Mouse (Mus musculus): Measurements from ENCODE around the gene Car9. TPM values are rescaled to one million over a fixed set of nuclear protein-coding genes. Genes with fewer than 3 reads are reported as not detected.

Car9 gene
- not detected in 2 replicates for polyA plus RNA-seq (2012; ENCODE audit: insufficient read depth, insufficient read length, low replicate concordance, missing spikeins)

GRCm38 (mm10) chr4:43506536-43507185, at the start of gene Car9:
Gene Car9, plus strand, starts transcription at chr4:43506966.
- no peak within 1 kb of the TSS for H3K4me3 ChIP-seq (ENCODE audit: insufficient read depth, low read depth, low read length)
- 56% methylated on average over 9 of the region's 9 CpGs for WGBS
- no peak for TF ChIP-seq POLR2A (IDR thresholded peaks at IDR 0.05; ENCODE audit: insufficient read depth, low read depth, low read length)
- no peak for TF ChIP-seq CTCF (IDR thresholded peaks at IDR 0.05; ENCODE audit: insufficient read depth, low read depth, low read length)
- H3K27ac ChIP-seq (ENCODE audit: insufficient read depth, low read depth, low read length) = no peak within 1 kb of the TSS
- peaks cover 10% of the 10 kb centered on the region for H3K4me1 ChIP-seq (ENCODE audit: control insufficient read depth, insufficient read depth, low read length)

GRCm38 (mm10) chr4:43457124-43457523, 49.6 kb upstream of the Car9 start:
- Histone ChIP-seq H3K27ac (ENCODE audit: insufficient read depth, low read depth, low read length) (no peak overlapping the region), H3K4me1 (ENCODE audit: control insufficient read depth, insufficient read depth, low read length) (peaks cover 24% of the 10 kb centered on the region), H3K4me3 (ENCODE audit: insufficient read depth, low read depth, low read length) (no peak overlapping the region)
- 32% methylated on average over 8 of the region's 8 CpGs for WGBS
- no peak for TF ChIP-seq CTCF (IDR thresholded peaks at IDR 0.05; ENCODE audit: insufficient read depth, low read depth, low read length)
- TF ChIP-seq POLR2A (IDR thresholded peaks at IDR 0.05; ENCODE audit: insufficient read depth, low read depth, low read length) = no peak

- WGBS = 92% methylated on average over 5 of the region's 5 CpGs
- H3K27ac ChIP-seq (ENCODE audit: insufficient read depth, low read depth, low read length) = no peak overlapping the region
- H3K4me3 ChIP-seq (ENCODE audit: insufficient read depth, low read depth, low read length) = no peak overlapping the region
- H3K4me1 ChIP-seq (ENCODE audit: control insufficient read depth, insufficient read depth, low read length) = 0 out of 2 replicates have a peak, but pooled peaks cover 3% of the 10 kb centered on the region
- TF ChIP-seq CTCF (IDR thresholded peaks at IDR 0.05; ENCODE audit: insufficient read depth, low read depth, low read length) = no peak
- no peak for TF ChIP-seq POLR2A (IDR thresholded peaks at IDR 0.05; ENCODE audit: insufficient read depth, low read depth, low read length)
These were observed 43.7 kb upstream of the Car9 start for GRCm38 (mm10) chr4:43463102-43463501.

GRCm38 (mm10) chr4:43465935-43466334, 40.8 kb upstream of the Car9 start:
- Histone ChIP-seq H3K27ac (ENCODE audit: insufficient read depth, low read depth, low read length) (no peak overlapping the region), H3K4me1 (ENCODE audit: control insufficient read depth, insufficient read depth, low read length) (0 out of 2 replicates have a peak, but pooled peaks cover 3% of the 10 kb centered on the region), H3K4me3 (ENCODE audit: insufficient read depth, low read depth, low read length) (no peak overlapping the region)
- TF ChIP-seq CTCF (IDR thresholded peaks at IDR 0.05; ENCODE audit: insufficient read depth, low read depth, low read length) (no peak), POLR2A (IDR thresholded peaks at IDR 0.05; ENCODE audit: insufficient read depth, low read depth, low read length) (no peak)
- whole genome bisulfite sequencing = 83% methylated on average over 6 of the region's 6 CpGs

- no peak overlapping the region for H3K4me3 ChIP-seq (ENCODE audit: insufficient read depth, low read depth, low read length)
- H3K27ac ChIP-seq (ENCODE audit: insufficient read depth, low read depth, low read length) = no peak overlapping the region
- TF ChIP-seq POLR2A (IDR thresholded peaks at IDR 0.05; ENCODE audit: insufficient read depth, low read depth, low read length) (no peak), CTCF (IDR thresholded peaks at IDR 0.05; ENCODE audit: insufficient read depth, low read depth, low read length) (no peak)
- 92% methylated on average over 7 of the region's 7 CpGs for whole genome bisulfite sequencing
- H3K4me1 ChIP-seq (ENCODE audit: control insufficient read depth, insufficient read depth, low read length) = 0 out of 2 replicates have a peak, but pooled peaks cover 3% of the 10 kb centered on the region
These were observed 39.9 kb upstream of the Car9 start for GRCm38 (mm10) chr4:43466872-43467271.

GRCm38 (mm10) chr4:43470301-43470700, 36.5 kb upstream of the Car9 start:
- WGBS = 93% methylated on average over 10 of the region's 10 CpGs
- Histone ChIP-seq H3K4me3 (ENCODE audit: insufficient read depth, low read depth, low read length) (no peak overlapping the region), H3K27ac (ENCODE audit: insufficient read depth, low read depth, low read length) (no peak overlapping the region), H3K4me1 (ENCODE audit: control insufficient read depth, insufficient read depth, low read length) (0 out of 2 replicates have a peak, but pooled peaks cover 3% of the 10 kb centered on the region)
- TF ChIP-seq CTCF (IDR thresholded peaks at IDR 0.05; ENCODE audit: insufficient read depth, low read depth, low read length) (no peak), POLR2A (IDR thresholded peaks at IDR 0.05; ENCODE audit: insufficient read depth, low read depth, low read length) (no peak)

- WGBS = 50% methylated on average over 1 of the region's 1 CpGs
- no peak for TF ChIP-seq CTCF (IDR thresholded peaks at IDR 0.05; ENCODE audit: insufficient read depth, low read depth, low read length)
- no peak for TF ChIP-seq POLR2A (IDR thresholded peaks at IDR 0.05; ENCODE audit: insufficient read depth, low read depth, low read length)
These were observed 33.1 kb upstream of the Car9 start for GRCm38 (mm10) chr4:43473636-43474035.

GRCm38 (mm10) chr4:43476604-43477003, 30.2 kb upstream of the Car9 start:
- TF ChIP-seq POLR2A (IDR thresholded peaks at IDR 0.05; ENCODE audit: insufficient read depth, low read depth, low read length) = no peak
- no peak for TF ChIP-seq CTCF (IDR thresholded peaks at IDR 0.05; ENCODE audit: insufficient read depth, low read depth, low read length)
- H3K27ac ChIP-seq (ENCODE audit: insufficient read depth, low read depth, low read length) = no peak overlapping the region
- no peak overlapping the region for H3K4me3 ChIP-seq (ENCODE audit: insufficient read depth, low read depth, low read length)
- 0 out of 2 replicates have a peak, but pooled peaks cover 6% of the 10 kb centered on the region for H3K4me1 ChIP-seq (ENCODE audit: control insufficient read depth, insufficient read depth, low read length)
- 92% methylated on average over 6 of the region's 6 CpGs for WGBS

More at GRCm38 (mm10) chr4:43473636-43474035, 33.1 kb upstream of the Car9 start:
- Histone ChIP-seq H3K4me3 (ENCODE audit: insufficient read depth, low read depth, low read length) (no peak overlapping the region), H3K27ac (ENCODE audit: insufficient read depth, low read depth, low read length) (no peak overlapping the region), H3K4me1 (ENCODE audit: control insufficient read depth, insufficient read depth, low read length) (0 out of 2 replicates have a peak, but pooled peaks cover 4% of the 10 kb centered on the region)

- TF ChIP-seq POLR2A (IDR thresholded peaks at IDR 0.05; ENCODE audit: insufficient read depth, low read depth, low read length) = no peak
- 0 out of 2 replicates have a peak, but pooled peaks have one; percentile 19 for TF ChIP-seq CTCF (IDR thresholded peaks at IDR 0.05; ENCODE audit: insufficient read depth, low read depth, low read length)
- WGBS = 21% methylated on average over 11 of the region's 11 CpGs
- H3K4me3 ChIP-seq (ENCODE audit: insufficient read depth, low read depth, low read length) = peak overlapping the region; percentile 28
- H3K4me1 ChIP-seq (ENCODE audit: control insufficient read depth, insufficient read depth, low read length) = 0 out of 2 replicates have a peak, but pooled peaks cover 6% of the 10 kb centered on the region
- H3K27ac ChIP-seq (ENCODE audit: insufficient read depth, low read depth, low read length) = no peak overlapping the region
These were observed 28.8 kb upstream of the Car9 start for GRCm38 (mm10) chr4:43477857-43478533.

Data from olfactory bulb, adult 2 months (tissue).